Mouse (Mus musculus): ENCODE results near the gene Fam102b. TPM values are rescaled to one million over a fixed set of nuclear protein-coding genes. Genes with fewer than 3 reads are reported as not detected.

Gene Fam102b
- total RNA-seq, 1 experiment: 7.5 TPM

DNA sequence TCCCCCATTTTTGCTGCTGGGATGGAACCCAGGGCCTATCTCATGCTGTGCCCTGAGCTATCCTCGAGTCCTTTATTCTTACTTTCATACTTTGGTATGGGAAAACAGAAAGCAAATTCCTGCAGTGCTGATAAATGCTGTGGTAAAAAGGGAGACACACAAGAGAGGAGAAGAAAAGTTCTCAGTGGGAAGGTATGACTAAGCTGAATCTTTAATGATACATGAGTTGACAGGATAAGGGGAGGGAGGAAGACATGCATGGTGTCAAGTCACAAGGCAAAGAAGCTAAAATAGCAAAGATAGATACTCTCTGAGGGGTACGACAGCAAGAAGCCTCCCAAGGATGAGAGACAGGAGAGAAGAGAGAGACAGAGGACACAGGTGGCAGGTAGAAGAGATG lies 32.0 kb downstream of the Fam102b start:
- Histone ChIP-seq H3K27ac (ENCODE audit: insufficient read depth, low read depth, low read length, poor library complexity, severe bottlenecking) (no peak overlapping the region), H3K9me3 (ENCODE audit: control insufficient read depth, insufficient read depth, low read depth, low read length) (no peaks in the 10 kb centered on the region), H3K4me1 (ENCODE audit: control insufficient read depth in 2 of 2, insufficient read depth in 2 of 2, low read length in 2 of 2, poor library complexity in 1 of 2) (no peaks in the 10 kb centered on the region), H3K9ac (ENCODE audit: insufficient read depth, low read depth, low read length, poor library complexity, severe bottlenecking) (no peak overlapping the region), H3K4me3 (ENCODE audit: insufficient read depth in 1 of 2, low read depth in 1 of 2, low read length in 2 of 2, poor library complexity in 1 of 2, severe bottlenecking in 1 of 2) (no peak overlapping the region), H3K36me3 (ENCODE audit: control insufficient read depth, insufficient read depth, low read length, poor library complexity, severe bottlenecking) (no peaks in the 10 kb centered on the region)
- in situ Hi-C loops (cut with MboI; ENCODE audit: low sequenced_read_pairs in 2 of 2, unreplicated experiment in 2 of 2): no loop called here
- no peak for DNase-seq (ENCODE audit: low read depth, low spot score)
- TF ChIP-seq ZNF384 (IDR thresholded peaks at IDR 0.05; ENCODE audit: low read depth, low read length): no peak

DNA sequence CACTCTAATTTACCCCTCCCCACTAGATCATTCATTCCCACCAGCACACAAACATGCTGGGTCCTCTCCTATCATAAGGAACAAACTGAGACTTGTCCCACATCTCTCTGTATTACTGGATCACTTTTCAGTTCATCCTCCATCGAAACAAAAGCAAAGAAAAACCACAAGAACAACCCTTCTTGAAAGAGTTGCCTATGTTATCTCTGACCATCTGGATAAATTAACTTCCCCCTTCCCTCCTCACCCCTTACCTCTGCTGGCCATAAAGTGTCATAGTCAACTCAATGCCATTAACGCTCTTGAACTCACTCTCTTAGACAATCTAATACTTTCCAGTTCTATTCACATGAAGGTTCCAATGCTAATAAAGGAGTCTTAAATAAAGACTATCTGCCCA lies 32.9 kb downstream of the Fam102b start:
- H3K9ac ChIP-seq (ENCODE audit: insufficient read depth, low read depth, low read length, poor library complexity, severe bottlenecking): no peak overlapping the region
- no peaks in the 10 kb centered on the region for H3K9me3 ChIP-seq (ENCODE audit: control insufficient read depth, insufficient read depth, low read depth, low read length)
- in situ Hi-C loops (cut with MboI; ENCODE audit: low sequenced_read_pairs in 2 of 2, unreplicated experiment in 2 of 2): no loop called here
- no peak overlapping the region for H3K27ac ChIP-seq (ENCODE audit: insufficient read depth, low read depth, low read length, poor library complexity, severe bottlenecking)
- TF ChIP-seq CHD2 (IDR thresholded peaks at IDR 0.05; ENCODE audit: low read depth, low read length) (no peak), ZC3H11A (IDR thresholded peaks at IDR 0.05; ENCODE audit: borderline replicate concordance, low read depth, low read length) (no peak), MAFK (IDR thresholded peaks at IDR 0.05; ENCODE audit: insufficient read depth, low read depth, low read length) (no peak), ZNF384 (IDR thresholded peaks at IDR 0.05; ENCODE audit: low read depth, low read length) (no peak), HCFC1 (IDR thresholded peaks at IDR 0.05; ENCODE audit: borderline replicate concordance, insufficient read depth, low read length) (no peak)
- DNase-seq (ENCODE audit: low read depth, low spot score): no peak
- no peak overlapping the region for H3K4me3 ChIP-seq (ENCODE audit: insufficient read depth in 1 of 2, low read depth in 1 of 2, low read length in 2 of 2, poor library complexity in 1 of 2, severe bottlenecking in 1 of 2)
- no peaks in the 10 kb centered on the region for H3K4me1 ChIP-seq (ENCODE audit: control insufficient read depth in 2 of 2, insufficient read depth in 2 of 2, low read length in 2 of 2, poor library complexity in 1 of 2)
- H3K36me3 ChIP-seq (ENCODE audit: control insufficient read depth, insufficient read depth, low read length, poor library complexity, severe bottlenecking): no peaks in the 10 kb centered on the region

DNA sequence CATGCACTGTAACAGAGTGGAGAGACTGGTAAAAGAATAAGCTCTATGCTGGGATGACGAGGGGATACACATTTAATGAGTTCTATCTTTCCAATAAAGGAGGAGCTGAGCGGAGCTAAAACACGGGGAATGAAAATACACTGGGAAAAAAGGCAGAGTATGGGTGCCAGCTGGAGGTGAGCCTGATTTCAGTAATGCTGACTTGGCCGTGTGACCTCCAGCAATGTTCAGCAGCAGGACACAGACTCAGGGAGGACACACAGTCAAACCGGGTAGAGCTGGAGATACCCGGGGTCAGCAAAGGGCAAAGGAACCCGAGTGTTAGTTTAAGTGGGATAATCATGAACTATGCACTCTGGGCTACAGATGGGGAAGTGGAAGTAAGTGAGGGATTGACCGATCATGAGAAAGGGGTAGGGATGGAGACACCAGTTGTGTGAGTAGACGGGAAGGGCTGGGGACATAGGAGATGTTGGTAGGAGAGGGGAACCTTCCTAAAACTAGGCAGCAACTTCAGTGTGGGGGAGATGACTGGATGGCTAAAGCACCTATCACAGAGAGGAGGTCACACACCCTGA lies 37.3 kb downstream of the Fam102b start:
- Histone ChIP-seq H3K4me1 (ENCODE audit: control insufficient read depth in 2 of 2, insufficient read depth in 2 of 2, low read length in 2 of 2, poor library complexity in 1 of 2) (no peaks in the 10 kb centered on the region), H3K27ac (ENCODE audit: insufficient read depth, low read depth, low read length, poor library complexity, severe bottlenecking) (no peak overlapping the region), H3K9me3 (ENCODE audit: control insufficient read depth, insufficient read depth, low read depth, low read length) (no peaks in the 10 kb centered on the region), H3K4me3 (ENCODE audit: insufficient read depth in 1 of 2, low read depth in 1 of 2, low read length in 2 of 2, poor library complexity in 1 of 2, severe bottlenecking in 1 of 2) (no peak overlapping the region), H3K36me3 (ENCODE audit: control insufficient read depth, insufficient read depth, low read length, poor library complexity, severe bottlenecking) (no peaks in the 10 kb centered on the region), H3K9ac (ENCODE audit: insufficient read depth, low read depth, low read length, poor library complexity, severe bottlenecking) (no peak overlapping the region)
- in situ Hi-C loops (cut with MboI; ENCODE audit: low sequenced_read_pairs in 2 of 2, unreplicated experiment in 2 of 2): no loop called here
- no peak for DNase-seq (ENCODE audit: low read depth, low spot score)
- no peak for TF ChIP-seq MAFK (IDR thresholded peaks at IDR 0.05; ENCODE audit: insufficient read depth, low read depth, low read length)
- TF ChIP-seq HCFC1 (IDR thresholded peaks at IDR 0.05; ENCODE audit: borderline replicate concordance, insufficient read depth, low read length): no peak
- no peak for TF ChIP-seq ZNF384 (IDR thresholded peaks at IDR 0.05; ENCODE audit: low read depth, low read length)
- TF ChIP-seq CHD2 (IDR thresholded peaks at IDR 0.05; ENCODE audit: low read depth, low read length): no peak
- TF ChIP-seq ZC3H11A (IDR thresholded peaks at IDR 0.05; ENCODE audit: borderline replicate concordance, low read depth, low read length): no peak

DNA sequence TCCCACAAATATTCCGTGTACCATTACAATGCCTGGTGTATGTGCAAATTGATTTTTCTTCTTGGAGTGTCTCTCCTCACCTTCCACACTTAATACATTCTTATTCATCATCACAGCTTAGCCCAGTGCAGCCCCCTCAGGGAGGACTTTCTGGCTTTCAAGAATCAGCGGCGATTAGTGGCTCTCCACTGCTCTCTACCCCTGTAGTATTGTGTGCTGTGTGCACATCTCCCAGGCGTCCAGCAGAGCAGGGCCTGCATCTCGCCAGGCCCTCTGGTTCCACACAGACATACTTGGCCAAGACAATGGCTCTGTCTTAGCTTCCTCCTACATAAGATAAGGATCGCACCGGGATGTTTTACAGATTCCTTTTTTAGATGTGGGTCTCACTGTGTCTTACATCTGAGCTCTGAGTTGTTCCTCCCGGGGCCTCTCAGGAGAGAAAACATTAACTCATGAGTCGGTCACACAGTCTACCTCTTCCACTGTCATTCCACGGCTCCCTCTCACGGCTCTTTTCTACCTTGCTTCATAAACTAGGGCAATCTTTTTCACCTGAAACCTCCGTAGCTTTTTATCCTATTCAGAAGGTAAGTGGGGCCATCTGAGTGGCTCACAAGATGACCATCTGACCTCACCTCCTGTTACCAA lies 40.3 kb downstream of the Fam102b start:
- H3K36me3 ChIP-seq (ENCODE audit: control insufficient read depth, insufficient read depth, low read length, poor library complexity, severe bottlenecking): no peaks in the 10 kb centered on the region
- TF ChIP-seq ZNF384 (IDR thresholded peaks at IDR 0.05; ENCODE audit: low read depth, low read length) (no peak), ZC3H11A (IDR thresholded peaks at IDR 0.05; ENCODE audit: borderline replicate concordance, low read depth, low read length) (no peak), HCFC1 (IDR thresholded peaks at IDR 0.05; ENCODE audit: borderline replicate concordance, insufficient read depth, low read length) (no peak), CHD2 (IDR thresholded peaks at IDR 0.05; ENCODE audit: low read depth, low read length) (no peak)
- H3K9ac ChIP-seq (ENCODE audit: insufficient read depth, low read depth, low read length, poor library complexity, severe bottlenecking): no peak overlapping the region
- DNase-seq (ENCODE audit: low read depth, low spot score): no peak
- H3K4me1 ChIP-seq (ENCODE audit: control insufficient read depth in 2 of 2, insufficient read depth in 2 of 2, low read length in 2 of 2, poor library complexity in 1 of 2): no peaks in the 10 kb centered on the region
- in situ Hi-C loops (cut with MboI; ENCODE audit: low sequenced_read_pairs in 2 of 2, unreplicated experiment in 2 of 2): no loop called here
- no peak overlapping the region for H3K4me3 ChIP-seq (ENCODE audit: insufficient read depth in 1 of 2, low read depth in 1 of 2, low read length in 2 of 2, poor library complexity in 1 of 2, severe bottlenecking in 1 of 2)
- no peaks in the 10 kb centered on the region for H3K9me3 ChIP-seq (ENCODE audit: control insufficient read depth, insufficient read depth, low read depth, low read length)
- H3K27ac ChIP-seq (ENCODE audit: insufficient read depth, low read depth, low read length, poor library complexity, severe bottlenecking): no peak overlapping the region

DNA sequence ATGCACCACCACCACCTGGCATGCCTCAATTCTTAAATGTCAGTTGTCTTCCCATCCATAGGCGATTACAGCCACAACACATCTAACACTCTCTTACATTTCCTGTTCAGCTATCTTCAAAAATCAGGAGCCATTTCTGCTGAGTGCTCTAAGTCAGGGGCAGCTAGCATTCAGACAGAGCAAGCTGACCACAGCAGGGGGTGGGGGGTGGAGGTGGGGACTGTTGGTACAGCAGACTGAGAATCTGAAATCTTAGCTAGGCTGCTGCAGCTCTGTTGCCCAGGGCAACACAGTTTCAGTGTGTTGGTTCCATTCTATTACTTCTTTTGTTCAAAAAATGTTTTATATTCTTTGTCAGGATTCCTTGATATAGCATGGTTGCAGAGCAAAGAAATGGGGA lies 40.9 kb downstream of the Fam102b start:
- no peak for TF ChIP-seq ZNF384 (IDR thresholded peaks at IDR 0.05; ENCODE audit: low read depth, low read length)
- no peak for TF ChIP-seq CHD2 (IDR thresholded peaks at IDR 0.05; ENCODE audit: low read depth, low read length)
- H3K4me3 ChIP-seq (ENCODE audit: insufficient read depth in 1 of 2, low read depth in 1 of 2, low read length in 2 of 2, poor library complexity in 1 of 2, severe bottlenecking in 1 of 2): no peak overlapping the region
- H3K36me3 ChIP-seq (ENCODE audit: control insufficient read depth, insufficient read depth, low read length, poor library complexity, severe bottlenecking): no peaks in the 10 kb centered on the region
- no peaks in the 10 kb centered on the region for H3K9me3 ChIP-seq (ENCODE audit: control insufficient read depth, insufficient read depth, low read depth, low read length)
- in situ Hi-C loops (cut with MboI; ENCODE audit: low sequenced_read_pairs in 2 of 2, unreplicated experiment in 2 of 2): no loop called here
- no peaks in the 10 kb centered on the region for H3K4me1 ChIP-seq (ENCODE audit: control insufficient read depth in 2 of 2, insufficient read depth in 2 of 2, low read length in 2 of 2, poor library complexity in 1 of 2)
- DNase-seq (ENCODE audit: low read depth, low spot score): no peak
- no peak overlapping the region for H3K9ac ChIP-seq (ENCODE audit: insufficient read depth, low read depth, low read length, poor library complexity, severe bottlenecking)
- no peak overlapping the region for H3K27ac ChIP-seq (ENCODE audit: insufficient read depth, low read depth, low read length, poor library complexity, severe bottlenecking)

Measured in ES-E14 (cell line).